Mouse (Mus musculus) megakaryocyte, embryonic 14.5 days (primary cell): Measurements from ENCODE around the gene Btg4. TPM values are rescaled to one million over a fixed set of nuclear protein-coding genes. Genes with fewer than 3 reads are reported as not detected.

ENCODE experiments used
- H3K27me3 ChIP-seq: replicated peaks from 2 replicates; pipeline ENCODE3; 2012; ENCODE audit warnings: inconsistent platforms
- H3K36me3 ChIP-seq: replicated peaks from 2 replicates; pipeline ENCODE3; 2012; ENCODE audit warnings: low read length, inconsistent platforms, mixed read lengths
- H3K4me1 ChIP-seq: 2 replicates; pipeline ENCODE4 v1.6.1; 2012; ENCODE audit warnings: inconsistent platforms
- H3K4me3 ChIP-seq: replicated peaks from 2 replicates; pipeline ENCODE3; 2012; ENCODE audit warnings: moderate library complexity, mild to moderate bottlenecking, inconsistent platforms
- H3K9me3 ChIP-seq: 2 replicates; pipeline ENCODE4 v1.6.1; 2012; ENCODE audit warnings: inconsistent platforms
- FLI1 ChIP-seq: IDR thresholded peaks from 2 replicates; pipeline ENCODE4 v1.6.1; 2012; ENCODE audit warnings: low read length, inconsistent platforms, mixed read lengths
- GATA1 ChIP-seq: IDR thresholded peaks from 3 replicates; pipeline ENCODE4 v1.6.1; 2012; ENCODE audit warnings: mixed read lengths, low read length, inconsistent platforms, borderline replicate concordance
- polyA plus RNA-seq: library from polyadenylated mRNA; stranded (reverse); fragments of >175 nt; gene quantifications from 2 replicates; pipeline ENCODE4 v1.2.3, GENCODE M21; 2012; ENCODE audit warnings: low replicate concordance; ENCODE audit not compliant: insufficient read depth

Btg4 gene
- polyA plus RNA-seq, 1 experiment = not detected

- Histone ChIP-seq H3K9me3 (no peaks in the 10 kb centered on the region), H3K27me3 (peaks cover 40% of the 10 kb centered on the region), H3K36me3 (no peaks in the 10 kb centered on the region), H3K4me1 (peaks cover 22% of the 10 kb centered on the region), H3K4me3 (no peak overlapping the region)
- TF ChIP-seq FLI1 = no peak
- no peak for TF ChIP-seq GATA1
These were observed 101.2 kb downstream of the Btg4 start for GRCm38 (mm10) chr9:51161771-51162388.

GRCm38 (mm10) chr9:51163989-51164388, 103.3 kb downstream of the Btg4 start:
- Histone ChIP-seq H3K9me3 (no peaks in the 10 kb centered on the region), H3K36me3 (no peaks in the 10 kb centered on the region), H3K4me3 (no peak overlapping the region), H3K27me3 (peaks cover 35% of the 10 kb centered on the region), H3K4me1 (peaks cover 18% of the 10 kb centered on the region)
- TF ChIP-seq GATA1 = no peak
- no peak for TF ChIP-seq FLI1

DNA sequence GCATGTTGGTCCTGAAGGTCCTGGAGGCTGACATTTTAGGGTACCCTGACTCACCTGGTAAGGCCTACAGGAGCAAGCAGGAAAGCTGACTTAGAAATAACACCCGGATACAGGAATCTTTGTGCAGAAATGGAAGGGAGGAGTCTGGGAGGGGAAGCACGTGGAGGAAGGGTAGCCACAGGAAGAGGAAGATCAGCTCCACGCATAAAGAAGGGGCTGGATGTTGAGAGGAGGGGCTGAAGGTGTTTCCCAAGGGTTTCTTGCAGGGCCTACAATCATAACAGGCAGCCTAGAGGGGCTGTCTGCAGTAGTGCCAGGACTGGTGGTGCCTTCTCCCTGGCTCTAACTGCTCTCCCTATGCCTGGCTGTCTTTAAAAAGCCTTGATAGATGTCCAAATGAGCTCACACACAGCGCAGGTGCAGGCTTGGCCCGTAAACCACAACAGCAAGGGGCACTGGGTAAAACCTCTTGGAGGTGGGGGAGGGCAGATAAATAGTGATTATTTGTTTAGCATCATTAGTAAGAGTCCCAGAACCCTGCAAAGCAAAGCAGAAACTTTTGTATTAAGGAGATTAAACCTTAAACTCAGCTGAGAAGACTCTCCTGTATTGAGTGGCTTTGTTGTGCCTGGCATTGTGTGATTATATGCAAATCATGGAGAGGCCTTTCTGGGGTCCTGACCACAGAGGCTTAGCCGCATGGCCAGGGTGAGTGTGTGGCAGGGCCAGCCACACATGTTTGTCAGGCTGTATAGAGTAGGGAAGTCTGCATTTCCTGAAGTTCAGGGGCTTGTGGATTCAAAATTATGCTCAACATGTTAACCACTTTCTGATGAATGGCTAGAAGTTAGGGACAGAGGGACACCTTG, 104.8 kb downstream of the Btg4 start, which contains the start of gene Gm32742:
Gm32742 (minus strand) TSS at position 206 of the 869 bp plus-strand sequence.
- Histone ChIP-seq H3K4me3 (no peak within 1 kb of the TSS), H3K36me3 (no peaks in the 10 kb centered on the region), H3K27me3 (peaks cover 25% of the 10 kb centered on the region), H3K9me3 (no peaks in the 10 kb centered on the region), H3K4me1 (peaks cover 18% of the 10 kb centered on the region)
- no peak for TF ChIP-seq FLI1
- no peak for TF ChIP-seq GATA1

- no peaks in the 10 kb centered on the region for H3K9me3 ChIP-seq
- no peak for TF ChIP-seq FLI1
- no peak for TF ChIP-seq GATA1
- peaks cover 24% of the 10 kb centered on the region for H3K27me3 ChIP-seq
- no peak overlapping the region for H3K4me3 ChIP-seq
- peaks cover 18% of the 10 kb centered on the region for H3K4me1 ChIP-seq
- H3K36me3 ChIP-seq = no peaks in the 10 kb centered on the region
These were observed 107.3 kb downstream of the Btg4 start for GRCm38 (mm10) chr9:51167954-51168353.

DNA sequence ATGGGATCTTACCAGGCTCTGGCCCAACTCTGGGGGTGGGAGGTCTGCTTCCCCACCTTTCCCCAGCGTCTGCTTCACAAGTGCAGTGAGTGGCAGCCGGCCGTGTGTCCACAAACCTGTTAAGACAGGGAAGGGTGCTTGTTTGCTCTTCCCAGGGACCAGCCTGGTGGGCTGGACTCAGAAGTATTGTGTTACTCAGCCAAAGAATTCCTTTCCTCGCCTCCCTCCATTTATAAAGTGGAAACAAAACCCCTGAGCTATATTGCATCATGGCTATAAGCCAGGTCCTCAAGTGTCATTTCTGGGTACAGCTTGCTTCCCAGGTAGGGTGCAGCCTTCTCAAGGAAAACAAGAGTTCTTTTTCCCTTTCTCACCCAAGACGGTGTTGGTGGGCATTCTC, 108.0 kb downstream of the Btg4 start:
- Histone ChIP-seq H3K9me3 (no peaks in the 10 kb centered on the region), H3K4me1 (peaks cover 14% of the 10 kb centered on the region)
- no peak for TF ChIP-seq FLI1

DNA sequence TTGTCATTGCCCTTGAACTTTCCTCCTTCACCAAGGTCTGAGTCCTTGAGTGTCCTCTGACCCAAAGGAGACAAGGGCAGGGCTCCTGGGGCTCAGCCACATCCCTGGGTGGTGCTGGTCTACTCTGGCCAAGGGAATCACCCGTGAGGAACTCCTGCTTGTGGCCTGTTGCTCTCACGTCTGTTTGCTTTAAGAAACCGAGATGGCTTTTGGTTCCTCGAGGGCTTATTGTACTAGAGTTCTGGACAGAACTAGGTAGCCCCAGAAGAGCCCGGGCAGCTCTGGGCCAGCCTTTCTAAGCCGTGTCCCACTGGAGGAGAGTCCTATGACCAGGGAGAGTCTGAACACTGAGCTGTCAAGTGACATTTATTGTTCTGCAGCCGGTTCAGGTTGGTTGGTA, 108.4 kb downstream of the Btg4 start:
- TF ChIP-seq FLI1 = no peak
- H3K9me3 ChIP-seq = no peaks in the 10 kb centered on the region
- peaks cover 20% of the 10 kb centered on the region for H3K27me3 ChIP-seq
- peaks cover 14% of the 10 kb centered on the region for H3K4me1 ChIP-seq
- H3K36me3 ChIP-seq = no peaks in the 10 kb centered on the region
- no peak overlapping the region for H3K4me3 ChIP-seq

More for the DNA sequence above, 108.0 kb downstream of the Btg4 start:
- peaks cover 22% of the 10 kb centered on the region for H3K27me3 ChIP-seq
- H3K4me3 ChIP-seq = no peak overlapping the region
- H3K36me3 ChIP-seq = no peaks in the 10 kb centered on the region

Other genes with a start within 250 kb of the Btg4 start
- 1.4 and 1.9 TPM in 2 replicates for gene Ppp2r1b, start 215.6 kb upstream of the Btg4 start, polyA plus RNA-seq
- 0.77 and 3.3 TPM in 2 replicates for gene Sik2, start 51.8 kb upstream of the Btg4 start, polyA plus RNA-seq
- 5.9 and 16.2 TPM in 2 replicates for gene Layn, start 16.2 kb downstream of the Btg4 start, polyA plus RNA-seq
- gene 4833427G06Rik, start 41.2 kb downstream of the Btg4 start, polyA plus RNA-seq = not detected in 2 replicates
- 0.01 TPM in 1 of 2 replicates, not detected in the other for gene Gm32742, start 104.6 kb downstream of the Btg4 start, polyA plus RNA-seq
- not detected in 2 replicates for gene Pou2af1, start 152.8 kb downstream of the Btg4 start, polyA plus RNA-seq
- not detected in 2 replicates for gene Colca2, start 217.7 kb downstream of the Btg4 start, polyA plus RNA-seq